ENCODE assay signal across 9 mouse cellular contexts in the genomic region with DNA sequence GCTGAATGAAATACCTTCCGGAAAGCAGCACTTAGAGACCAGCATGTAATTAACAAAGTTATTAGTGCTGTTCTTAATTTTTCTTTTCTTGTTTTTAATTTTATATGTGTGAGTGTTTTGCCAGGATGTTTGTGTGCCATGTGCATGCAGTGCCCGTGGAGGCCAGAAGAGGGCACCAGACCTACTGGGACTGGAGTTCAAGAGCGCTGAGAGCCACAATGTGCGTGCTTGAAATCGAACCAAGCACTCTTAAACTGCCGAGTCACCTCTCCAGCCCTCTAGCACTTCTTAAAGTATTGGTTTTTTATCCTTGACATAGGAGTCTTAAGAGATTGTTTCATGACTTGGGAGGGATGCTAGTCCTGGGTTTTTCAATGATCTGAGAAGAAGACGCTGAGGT. TPM values are rescaled to one million over a fixed set of nuclear protein-coding genes. Genes with fewer than 3 reads are reported as not detected.
A peak's percentile ranks its signal among the peaks of the same experiment; 100 is the strongest.
DNase-seq lines count a peak whose midpoint lies in the region; TF ChIP-seq lines count a peak whose summit lies in the region.
"Had no signal": no experiment of that assay in that cellular context is flagged by ENCODE, and none has a peak within 500 bp of the region (broad histone marks: within the 10 kb centered on the region; RNA-seq: fewer than 3 reads in every experiment).

No protein-coding gene starts in this region.

- DNase-seq in layer of hippocampus, adult 2 months (ENCODE audit: low spot score in 2 of 2), result no peak
- no peak for DNase-seq in layer of hippocampus, postnatal 36 days
- peak; percentile 14 for DNase-seq in CD4-positive helper T cell, adult 2 months (ENCODE audit: low read depth, low spot score)
- DNase-seq in MEL-GATA-1-ER (ENCODE audit: extremely low read depth, low read depth), result peak; percentile 7
- DNase-seq in embryo, embryonic 11 days, result no peak
- no peak for DNase-seq in gastrocnemius, postnatal 14 days

- intact Hi-C loops in gastrocnemius, postnatal 14 days (cut with DNase I; ENCODE audit: low total_unique reads), result no loop called here

- H3K27ac ChIP-seq in layer of hippocampus, adult 2 months, result no peak overlapping the region
- no peak overlapping the region for H3K27ac ChIP-seq in olfactory bulb, adult 2 months (ENCODE audit: insufficient read depth, low read depth, low read length)
- H3K27ac ChIP-seq: macrophage had no signal

- H3K4me3 ChIP-seq in layer of hippocampus, adult 2 months, result no peak overlapping the region
- H3K4me3 ChIP-seq in olfactory bulb, adult 2 months (ENCODE audit: insufficient read depth, low read depth, low read length), result no peak overlapping the region

- TF ChIP-seq CTCF in layer of hippocampus, adult 2 months (conservative IDR thresholded peaks at IDR 0.05), result peak; percentile 64
- 0 out of 2 replicates have a peak, but pooled peaks have one; percentile 34 for TF ChIP-seq CTCF in olfactory bulb, adult 2 months (IDR thresholded peaks at IDR 0.05; ENCODE audit: insufficient read depth, low read depth, low read length)

- no peak for TF ChIP-seq POLR2A in olfactory bulb, adult 2 months (IDR thresholded peaks at IDR 0.05; ENCODE audit: insufficient read depth, low read depth, low read length)

- no peaks in the 10 kb centered on the region for H3K4me1 ChIP-seq in olfactory bulb, adult 2 months (ENCODE audit: control insufficient read depth, insufficient read depth, low read length)

- 83% methylated on average over 7 of the region's 7 CpGs for WGBS in olfactory bulb, adult 2 months

RNA-seq across cellular contexts. Expression of a gene that starts 26.6 kb away (rescaled TPM):
- 10 to 100 TPM; 90.4 to 92.0 TPM for total RNA-seq in layer of hippocampus, adult 2 months (2021)
- 10 to 100 TPM; 91.2 to 97.8 TPM for total RNA-seq in layer of hippocampus, postnatal 36 days (2021)
- polyA plus RNA-seq in olfactory bulb, adult 2 months (2012; ENCODE audit: insufficient read depth, insufficient read length, low replicate concordance, missing spikeins), result 137 TPM in 1 of 2 replicates, not detected in the other
- total RNA-seq in gastrocnemius, postnatal 14 days (2021), result 1 to 10 TPM; 1.9 to 2.1 TPM
- total RNA-seq: neutrophil, adult 5-6 weeks had no signal
- polyA plus RNA-seq: macrophage had no signal

RNA-seq across cellular contexts. Expression of a gene that starts 38.2 kb away (rescaled TPM):
- total RNA-seq in layer of hippocampus, adult 2 months (2021), result 1 to 10 TPM; 7.6 to 8.2 TPM
- total RNA-seq in layer of hippocampus, postnatal 36 days (2021), result 1 to 10 TPM; 8.0 to 8.1 TPM
- polyA plus RNA-seq in olfactory bulb, adult 2 months (2012; ENCODE audit: insufficient read depth, insufficient read length, low replicate concordance, missing spikeins), result not detected in 2 replicates
- total RNA-seq in gastrocnemius, postnatal 14 days (2021), result 10 to 100 TPM; 14.4 to 15.2 TPM

Comparison
In these comparisons a context has a peak if more than half of its experiments do, and no peak if none do; other contexts are left out.
1. DNase-seq: peak in CD4-positive helper T cell, adult 2 months (single experiment) and MEL-GATA-1-ER (single experiment); none in layer of hippocampus, adult 2 months (0 of 2), layer of hippocampus, postnatal 36 days (0 of 2), embryo, embryonic 11 days (single experiment) and gastrocnemius, postnatal 14 days (single experiment).
2. RNA of a gene that starts 26.6 kb away (total RNA-seq): 91.2 to 97.8 TPM in layer of hippocampus, postnatal 36 days and 90.4 to 92.0 TPM in layer of hippocampus, adult 2 months; 1.9 to 2.1 TPM in gastrocnemius, postnatal 14 days; every median in the first group is over 10 times any median in the second.